Mouse (Mus musculus): ENCODE measurements around the gene Oasl2.
"Not testable (repeated sequence)": the region's sequence is repeated elsewhere in the genome, so short reads cannot be mapped to it uniquely, and the experiment has no call there.

The Oasl2 gene

DNA sequence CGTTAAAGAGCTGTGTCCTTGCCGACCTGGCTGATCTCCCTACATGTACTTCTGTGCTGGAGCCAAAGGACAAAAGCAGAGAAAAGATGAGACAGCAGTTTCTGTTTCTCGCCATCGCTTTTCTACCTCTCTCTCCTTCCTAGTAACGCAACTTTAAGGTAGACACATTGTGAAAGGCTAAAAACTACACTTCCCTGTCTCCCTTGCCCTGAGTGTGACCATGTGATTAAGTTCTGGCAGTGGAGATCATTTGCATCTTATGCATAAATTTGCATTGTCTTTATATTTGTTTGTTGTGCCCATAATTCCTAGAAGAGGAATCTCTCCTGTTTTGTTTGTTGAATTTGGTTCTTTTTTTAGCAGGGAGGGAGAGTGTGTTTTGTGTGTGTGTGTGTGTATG, 19.1 kb downstream of the Oasl2 start:
- no peak for DNase-seq (ENCODE audit: low read depth, low spot score)

DNA sequence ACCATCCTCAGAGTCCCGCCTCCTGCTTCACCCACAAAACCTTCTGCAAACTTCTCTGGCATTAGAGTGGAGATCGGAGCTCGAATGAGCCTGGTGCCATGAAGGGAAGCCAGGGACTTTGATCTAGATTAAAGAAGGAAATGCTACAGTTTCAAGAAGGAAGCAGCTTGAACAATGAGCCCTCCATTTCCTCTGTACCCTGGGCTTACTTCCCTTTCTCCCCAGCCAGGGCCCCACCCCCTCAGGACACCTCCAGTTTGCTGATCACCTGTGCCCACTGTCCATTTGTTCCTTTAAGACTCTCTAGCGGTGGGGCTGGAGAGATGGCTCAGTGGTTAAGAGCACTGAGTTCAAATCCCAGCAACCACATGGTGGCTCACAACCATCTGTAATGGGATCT, 20.0 kb downstream of the Oasl2 start:
- DNase-seq (ENCODE audit: low read depth, low spot score), result no peak

DNA sequence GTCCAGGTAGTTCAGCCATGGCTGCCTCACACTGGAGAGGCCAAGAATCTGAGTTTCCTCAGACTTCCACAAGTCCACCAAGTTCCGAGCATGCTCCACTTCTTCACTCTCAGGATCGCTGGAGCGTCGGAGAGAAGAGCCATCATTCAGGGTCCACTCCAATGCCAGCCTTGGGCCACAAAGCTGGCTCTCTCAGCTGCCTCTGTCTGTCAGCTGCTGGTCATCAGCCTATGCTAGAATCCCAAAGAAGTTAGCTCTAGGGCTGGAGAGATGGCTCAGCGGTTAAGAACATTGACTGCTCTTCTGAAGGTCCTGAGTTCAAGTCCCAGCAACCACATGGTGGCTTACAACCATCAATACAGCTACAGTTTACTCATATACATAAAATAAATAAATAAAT, 20.6 kb downstream of the Oasl2 start:
- not testable (repeated sequence) for DNase-seq (ENCODE audit: low read depth, low spot score)

DNA sequence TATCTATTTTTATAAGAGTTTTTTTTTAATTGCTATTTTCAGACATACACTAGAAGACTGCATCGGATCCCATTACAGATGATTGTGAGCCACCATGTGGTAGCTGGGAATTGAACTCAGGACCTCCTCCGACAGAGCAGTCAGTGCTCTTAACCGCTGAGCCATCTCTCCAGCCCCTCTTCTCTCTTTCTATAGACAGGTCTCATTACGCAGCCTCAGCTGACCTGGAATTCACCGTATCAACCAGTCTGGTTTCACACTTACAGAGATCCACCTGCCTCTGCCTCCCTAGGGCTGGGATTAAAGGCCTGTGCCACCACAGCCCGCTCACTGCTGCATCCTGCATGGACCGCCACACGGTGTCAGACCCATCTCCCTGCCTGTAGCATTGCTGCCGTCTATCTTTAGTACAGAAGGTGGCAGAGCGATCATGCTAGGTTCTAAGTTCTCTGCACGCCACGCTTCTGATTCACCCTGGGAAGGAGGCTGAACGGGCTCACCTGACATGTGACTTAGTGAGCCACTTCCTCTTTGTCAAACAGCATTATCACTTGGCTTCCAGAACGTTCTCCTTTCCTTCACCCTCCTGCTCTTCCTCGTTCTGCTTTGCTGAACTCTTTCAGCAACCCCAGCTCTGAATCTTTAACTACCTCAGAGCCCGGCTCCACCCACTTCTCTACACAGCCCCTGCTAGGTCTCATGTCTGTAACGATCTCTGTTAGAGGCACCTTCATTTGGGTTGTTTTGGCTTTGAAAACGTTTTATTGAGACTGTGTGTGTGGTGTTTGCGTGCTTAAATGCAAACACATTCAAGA, 25.0 kb downstream of the Oasl2 start:
- DNase-seq (ENCODE audit: low read depth, low spot score), result peak; percentile 89

DNA sequence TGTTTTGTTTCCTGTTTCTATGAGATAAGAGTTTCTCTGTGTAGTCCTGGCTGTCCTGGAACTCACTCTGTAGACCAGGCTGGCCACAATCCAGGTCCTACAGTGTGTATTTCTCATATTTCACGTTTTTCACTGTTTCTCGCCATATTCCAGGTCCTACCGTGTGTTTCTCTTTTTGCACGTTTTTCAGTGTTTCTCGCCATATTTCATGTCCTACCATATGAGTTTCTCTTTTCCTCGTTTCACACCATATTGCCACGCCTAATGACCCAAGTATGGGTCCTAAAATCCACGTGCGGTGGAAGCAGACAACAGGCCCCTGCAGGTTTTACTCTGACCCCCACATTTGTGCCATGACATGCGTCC, 25.6 kb downstream of the Oasl2 start:
- DNase-seq (ENCODE audit: low read depth, low spot score), result no peak

DNA sequence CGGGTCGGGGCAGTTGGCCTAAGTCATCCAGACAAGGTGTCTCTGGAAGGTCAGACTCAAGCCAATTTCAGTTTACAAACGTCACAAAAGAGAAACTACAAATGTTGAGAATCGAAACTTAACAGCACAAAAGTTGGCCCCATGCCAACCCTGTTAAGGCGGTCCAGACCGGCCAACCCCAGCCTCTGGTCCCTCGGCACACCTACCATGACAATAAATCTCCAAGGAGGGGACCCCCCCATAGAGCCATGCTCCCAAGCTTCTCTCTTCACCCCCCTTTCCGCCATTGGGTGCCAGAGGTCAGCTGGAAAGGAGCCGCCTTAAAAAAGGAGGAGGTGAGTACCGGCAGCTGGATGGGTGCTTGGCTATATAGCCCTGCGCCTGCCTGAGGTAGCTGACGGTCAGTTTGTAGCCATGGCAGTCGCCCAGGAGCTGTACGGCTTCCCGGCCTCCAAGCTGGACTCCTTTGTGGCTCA, 26.3 kb downstream of the Oasl2 start, which contains the start of gene Oasl1:
Oasl1 (plus strand) TSS at position 243 of the 476 bp plus-strand sequence.
- DNase-seq (ENCODE audit: low read depth, low spot score), result peak; percentile 71

DNA sequence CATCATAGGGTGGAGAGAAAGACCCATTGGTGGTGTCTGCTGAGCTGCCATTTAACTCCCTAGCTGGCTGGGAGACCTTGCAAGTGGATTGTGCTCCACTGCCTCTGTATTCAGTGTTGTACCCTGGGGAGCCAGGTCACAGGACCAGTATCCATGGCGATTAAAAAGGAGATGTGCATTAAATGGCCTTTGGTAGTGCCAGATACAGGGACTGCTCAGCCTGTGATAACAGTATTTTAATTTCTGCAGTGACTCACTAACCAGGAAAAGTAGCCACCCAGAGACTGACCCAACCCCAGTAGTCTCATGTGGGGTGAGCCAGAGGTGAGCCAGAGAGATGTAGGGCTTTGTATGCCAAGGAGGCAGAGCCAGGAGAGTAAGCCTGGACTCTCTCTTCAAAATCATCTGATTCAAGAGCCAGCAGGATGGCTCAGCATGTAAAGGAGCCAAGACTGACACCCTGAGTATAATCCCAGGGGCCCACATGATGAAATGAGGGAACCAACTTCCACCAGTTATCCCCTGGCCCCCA, 29.5 kb downstream of the Oasl2 start:
- no peak for DNase-seq (ENCODE audit: low read depth, low spot score)

DNA sequence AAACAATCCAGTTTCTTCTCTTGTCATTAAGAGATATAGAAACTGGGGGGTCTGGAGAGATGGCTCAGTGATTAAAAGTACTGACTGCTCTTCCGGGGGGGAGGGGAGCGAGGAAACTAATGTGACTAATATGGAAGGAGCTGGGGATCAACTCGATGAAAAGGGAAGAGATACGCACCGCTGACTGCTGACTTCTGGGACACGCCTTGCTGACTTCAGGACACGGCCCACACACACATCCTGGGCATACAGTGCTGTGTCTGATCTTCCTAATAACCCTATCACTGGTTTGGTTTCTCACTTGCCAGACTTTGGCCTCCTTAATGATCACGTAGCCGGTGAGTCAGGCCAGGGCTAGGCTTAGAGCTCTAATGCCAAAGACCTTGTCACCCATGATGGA, 30.0 kb downstream of the Oasl2 start:
- DNase-seq (ENCODE audit: low read depth, low spot score), result no peak

DNA sequence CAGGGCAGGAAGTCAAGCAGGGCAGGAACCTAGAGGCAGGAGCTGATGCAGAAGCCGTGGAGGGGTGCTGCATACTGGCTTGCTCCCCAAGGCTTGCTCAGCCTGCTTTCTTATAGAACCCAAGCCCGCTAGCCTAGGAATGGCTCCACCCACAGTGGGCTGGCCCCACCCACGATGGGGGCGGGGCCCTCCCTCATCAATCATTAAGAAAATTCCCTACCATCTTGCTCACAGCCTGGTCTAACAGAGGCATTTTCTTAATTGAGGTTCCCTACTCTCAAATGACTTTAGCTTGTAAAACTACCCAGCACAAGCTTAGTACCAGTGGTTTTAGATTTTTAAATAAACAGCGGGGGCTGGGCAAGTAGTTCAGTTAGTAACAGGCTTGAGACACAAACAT, 34.9 kb downstream of the Oasl2 start:
- no peak for DNase-seq (ENCODE audit: low read depth, low spot score)

DNA sequence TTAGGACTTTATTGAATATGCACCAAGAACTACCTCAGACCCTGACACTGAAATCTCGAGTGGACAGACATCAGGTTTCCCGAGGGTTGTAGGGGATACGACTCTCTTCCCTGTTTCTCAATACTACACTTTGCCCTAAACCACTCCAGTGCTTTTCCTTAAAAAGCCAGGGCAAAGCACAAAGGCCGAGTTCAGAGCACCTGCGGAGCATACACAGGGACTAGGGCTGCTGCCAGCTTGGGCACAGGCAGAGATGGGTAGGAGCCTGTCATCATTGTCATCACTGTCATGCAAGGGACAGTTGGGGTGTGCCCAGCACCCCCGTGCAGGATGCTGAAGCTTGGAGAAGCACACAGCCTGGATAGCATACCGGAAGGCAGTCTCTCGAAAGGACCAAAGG, 36.5 kb downstream of the Oasl2 start:
- DNase-seq (ENCODE audit: low read depth, low spot score), result no peak

DNA sequence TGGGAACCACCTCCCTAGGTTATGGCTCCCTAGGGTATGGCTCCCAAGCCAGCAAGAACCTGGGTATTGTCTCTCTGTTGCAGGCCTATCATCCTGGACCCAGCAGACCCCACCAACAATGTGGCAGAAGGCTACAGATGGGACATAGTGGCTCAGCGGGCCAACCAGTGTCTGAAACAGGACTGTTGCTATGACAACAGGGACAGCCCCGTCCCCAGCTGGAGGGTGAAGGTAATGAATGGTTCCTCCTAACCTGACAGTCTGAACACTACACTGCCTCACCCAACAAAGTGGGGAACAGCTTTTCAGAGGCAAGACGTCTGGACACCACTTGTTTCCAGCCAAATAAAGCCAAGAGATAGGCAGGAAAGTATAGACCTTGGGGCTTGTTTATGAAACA, 39.1 kb downstream of the Oasl2 start:
- no peak for DNase-seq (ENCODE audit: low read depth, low spot score)

DNA sequence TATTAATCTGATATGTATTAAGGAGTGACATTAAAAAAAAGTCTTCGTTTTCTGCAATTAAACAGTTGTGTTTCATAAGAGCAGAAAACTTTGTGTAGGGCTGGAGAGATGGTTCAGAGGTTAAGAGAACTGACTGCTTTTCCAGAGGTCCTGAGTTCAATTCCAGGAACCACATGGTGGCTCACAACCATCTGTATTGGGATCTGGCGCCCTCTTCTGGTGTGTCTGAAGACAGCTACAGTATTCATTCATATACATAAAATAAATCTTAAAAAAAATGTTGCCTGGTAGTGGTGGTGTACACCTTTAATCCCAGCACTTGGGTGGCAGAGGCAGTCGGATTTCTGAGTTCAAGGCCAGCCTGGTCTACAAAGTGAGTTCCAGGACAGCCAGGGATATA, 44.4 kb downstream of the Oasl2 start:
- DNase-seq (ENCODE audit: low read depth, low spot score), result not testable (repeated sequence)

DNA sequence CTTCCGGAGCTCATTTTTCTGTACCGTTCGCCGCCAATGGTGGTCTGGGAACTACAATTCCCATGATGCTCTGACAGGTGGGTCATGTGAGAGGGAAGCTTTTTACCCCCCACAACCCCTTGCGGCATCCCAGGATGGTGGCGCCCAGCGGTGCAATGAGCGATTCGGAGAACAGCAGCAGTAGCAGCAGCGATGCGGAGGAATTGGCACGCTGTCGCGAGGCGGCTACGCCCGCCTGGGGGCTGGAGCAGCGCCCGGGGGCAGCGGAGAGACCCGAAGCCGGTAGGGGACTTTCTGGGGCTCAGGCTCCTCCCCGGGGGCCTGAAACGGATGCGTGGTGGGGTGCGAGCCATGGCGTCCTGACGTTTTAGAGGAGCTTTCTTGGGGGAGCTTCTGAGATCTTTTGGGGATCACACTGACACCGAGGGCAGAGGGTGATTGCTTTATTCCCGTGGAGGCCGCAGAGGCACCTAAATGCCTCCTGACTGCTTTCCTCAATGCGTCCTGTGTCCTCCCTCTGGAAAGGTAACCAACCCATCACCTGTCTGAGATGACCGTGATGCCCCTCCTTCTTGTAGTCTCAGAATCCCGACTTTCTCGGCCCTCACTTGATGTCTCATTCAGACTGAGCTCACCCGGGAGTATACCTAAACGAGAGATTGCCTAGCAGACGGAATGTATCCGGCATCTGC, 45.5 kb downstream of the Oasl2 start, which contains the start of gene 2210016L21Rik:
2210016L21Rik (plus strand) TSS at position 85 of the 692 bp plus-strand sequence.
- peak; percentile 92 for DNase-seq (ENCODE audit: low read depth, low spot score)

DNA sequence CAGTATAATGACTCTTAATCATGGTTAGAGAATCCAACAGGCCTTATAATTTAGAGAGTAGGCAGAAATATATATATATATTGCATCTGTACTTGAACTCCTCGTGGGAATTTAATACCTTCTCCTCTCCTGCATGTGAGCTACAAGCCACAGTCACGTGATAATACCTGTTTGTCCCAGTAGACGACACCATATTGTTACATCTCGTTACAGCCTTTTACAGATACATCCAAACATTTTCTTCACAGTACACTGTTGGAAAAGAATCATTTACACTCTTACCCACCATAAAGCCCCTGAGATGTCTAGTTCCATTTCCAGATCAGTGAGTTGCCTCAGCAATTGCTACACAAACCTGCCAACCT, 46.0 kb downstream of the Oasl2 start:
- no peak for DNase-seq (ENCODE audit: low read depth, low spot score)

DNA sequence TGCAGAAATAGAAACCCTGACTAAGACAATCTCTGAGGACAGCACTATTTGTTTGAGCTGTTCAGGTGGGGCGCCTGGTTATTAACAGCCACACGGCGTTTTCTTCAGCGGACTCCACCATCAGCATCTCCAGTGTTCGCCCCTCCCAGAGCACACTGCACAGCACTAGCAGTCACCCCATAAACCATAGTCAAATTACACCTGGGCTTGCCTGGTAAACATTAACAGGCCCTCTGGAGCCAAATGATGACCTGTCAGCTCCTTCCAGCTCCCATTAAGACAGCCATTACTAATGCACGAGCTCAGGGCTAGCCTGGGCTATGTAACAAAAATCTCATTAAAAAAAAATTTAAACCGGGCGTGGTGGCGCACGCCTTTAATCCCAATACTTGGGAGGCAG, 48.3 kb downstream of the Oasl2 start:
- no peak for DNase-seq (ENCODE audit: low read depth, low spot score)

DNA sequence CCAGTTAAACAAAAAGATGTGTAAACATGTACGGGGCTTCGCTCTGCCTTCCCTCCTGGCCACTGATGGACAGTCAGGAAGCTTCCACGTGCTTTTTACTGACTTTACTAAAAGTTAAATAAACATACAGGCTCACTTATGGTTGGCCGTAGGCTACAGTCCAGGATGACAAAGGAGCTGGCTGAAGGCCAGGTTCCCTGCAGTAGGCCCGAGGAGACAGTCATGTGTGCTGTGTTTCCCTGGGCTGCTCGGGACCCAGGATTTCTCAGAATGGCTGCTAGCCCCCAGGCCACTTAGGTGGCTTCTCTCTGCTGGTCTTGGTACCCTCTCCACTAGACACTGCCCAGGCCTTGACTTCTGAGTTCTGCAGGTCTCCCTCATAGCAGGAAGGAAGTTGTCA, 52.2 kb downstream of the Oasl2 start:
- no peak for DNase-seq (ENCODE audit: low read depth, low spot score)

DNA sequence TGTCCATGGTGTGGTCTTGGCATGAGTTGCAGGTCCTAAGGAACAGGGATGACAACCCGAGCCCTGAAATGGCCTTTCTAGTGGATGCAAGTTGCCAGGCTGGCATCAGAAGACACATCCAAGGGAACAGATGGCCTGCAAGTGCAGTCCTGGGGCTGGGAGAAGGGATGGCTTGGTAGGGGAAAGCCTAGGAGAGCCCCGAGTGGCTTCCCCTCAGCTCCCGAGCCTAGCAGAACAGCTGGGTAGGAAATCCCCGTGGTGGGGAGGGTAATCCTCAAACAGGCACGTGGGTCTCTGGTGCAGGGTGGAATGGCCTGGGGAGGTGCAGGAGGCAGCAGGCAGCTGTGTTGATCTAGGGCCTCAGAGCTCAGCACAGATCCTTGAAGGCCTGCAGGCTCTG, 52.6 kb downstream of the Oasl2 start:
- no peak for DNase-seq (ENCODE audit: low read depth, low spot score)

DNA sequence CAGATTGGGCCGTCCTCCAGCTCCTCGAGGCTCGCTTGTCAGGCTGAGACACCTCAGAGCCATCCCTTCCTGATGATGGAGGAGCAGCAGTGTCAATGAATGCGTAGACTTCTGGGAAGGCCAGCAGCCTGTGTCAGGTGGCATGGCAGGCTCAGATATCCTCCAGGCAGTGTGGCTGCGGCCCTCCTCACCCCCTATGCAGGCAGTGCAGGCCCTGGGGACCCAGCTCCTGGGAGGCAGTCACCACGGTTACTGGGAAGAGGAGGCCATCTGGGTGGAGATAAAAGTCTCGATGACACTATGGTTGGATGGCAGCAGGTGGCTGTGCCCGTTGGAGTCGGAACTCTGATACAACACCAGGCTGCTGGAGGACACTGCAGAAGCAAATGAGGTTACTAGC, 53.1 kb downstream of the Oasl2 start:
- no peak for DNase-seq (ENCODE audit: low read depth, low spot score)

DNA sequence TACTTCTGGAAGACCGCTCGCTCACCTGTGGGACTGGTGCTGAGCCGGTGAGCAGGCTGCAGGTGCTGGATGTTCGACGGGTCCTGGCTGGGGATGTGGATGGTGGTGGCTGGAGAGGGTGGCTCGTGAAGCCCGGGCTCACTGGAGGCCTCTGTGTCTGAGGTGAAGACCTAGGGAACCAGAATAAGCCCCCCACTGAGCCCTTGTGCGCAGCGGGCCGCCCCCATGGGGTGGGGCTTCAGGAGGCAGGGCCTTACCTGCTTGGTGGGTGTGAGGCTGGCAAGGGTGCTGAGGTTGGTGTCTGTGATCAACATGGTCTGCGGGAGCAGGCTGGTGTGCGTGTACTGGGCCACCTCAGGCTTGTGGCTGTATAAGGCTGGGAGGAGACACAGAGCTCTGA, 53.9 kb downstream of the Oasl2 start:
- DNase-seq (ENCODE audit: low read depth, low spot score), result no peak

DNA sequence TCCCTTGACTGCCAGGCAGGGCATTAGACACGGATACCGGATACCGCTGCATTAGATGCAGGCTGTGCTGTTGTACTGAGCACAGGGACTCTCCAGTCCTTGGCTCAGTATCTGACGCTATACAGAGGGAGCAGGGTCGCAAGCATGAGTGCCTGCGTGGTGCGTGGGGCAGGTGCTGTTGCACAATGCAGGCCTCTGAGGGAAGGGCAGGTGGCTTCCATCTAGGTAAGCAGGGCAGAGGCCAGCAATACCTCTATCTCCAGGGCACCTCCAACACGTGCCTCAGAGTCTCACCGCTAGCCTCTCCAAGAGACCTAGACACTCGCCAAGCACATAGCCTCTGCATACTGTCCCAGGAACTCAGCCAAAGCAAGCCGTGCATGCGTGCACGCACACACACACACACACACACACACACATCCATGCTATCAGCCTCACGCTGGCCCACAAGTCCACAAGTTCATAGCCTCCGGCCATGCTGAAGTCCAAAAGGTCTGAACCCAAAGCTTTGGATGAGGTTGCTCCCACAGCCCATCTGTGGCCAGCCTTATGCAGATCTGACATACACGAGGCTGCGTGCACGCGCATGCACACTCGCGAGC, 54.6 kb downstream of the Oasl2 start:
- no peak for DNase-seq (ENCODE audit: low read depth, low spot score)

DNA sequence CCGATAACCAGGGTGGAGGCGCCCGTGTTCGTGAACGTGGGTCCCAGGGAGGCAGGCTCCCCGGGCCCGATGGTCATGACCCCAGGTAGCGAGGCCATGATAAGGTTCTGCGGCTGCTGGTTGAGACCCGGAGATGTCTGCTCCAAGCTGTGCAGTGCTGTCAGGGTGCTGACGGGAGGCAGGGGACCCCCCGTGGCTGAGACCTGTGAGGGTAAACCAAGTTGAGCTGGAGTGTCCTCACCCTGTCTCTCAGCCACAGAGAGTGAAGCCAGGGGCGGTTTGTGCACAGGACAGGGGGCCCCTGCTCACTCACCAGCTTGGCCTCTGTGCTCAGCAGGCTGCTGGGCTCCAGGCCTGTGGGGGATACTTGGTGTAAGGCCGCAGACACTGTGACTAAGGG, 56.6 kb downstream of the Oasl2 start:
- no peak for DNase-seq (ENCODE audit: low read depth, low spot score)

DNA sequence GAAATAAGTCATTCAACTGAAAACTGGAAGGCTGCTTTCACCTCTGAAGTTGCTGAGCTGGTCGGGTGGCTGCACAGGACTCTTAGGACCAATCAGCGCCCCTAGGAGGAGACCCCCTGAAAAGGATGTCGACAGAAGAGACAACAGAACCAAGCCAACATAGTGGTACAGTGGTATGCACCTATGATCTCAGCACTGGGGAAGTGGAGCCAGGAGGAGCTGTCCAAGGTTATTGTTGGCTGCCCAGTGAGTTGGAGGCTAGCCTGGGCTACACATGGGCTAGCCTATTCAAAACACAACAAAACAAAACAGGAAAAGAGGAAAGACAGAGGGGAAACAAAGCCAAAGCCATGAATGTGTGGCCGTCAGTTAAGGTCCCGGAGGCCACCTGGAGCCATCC, 61.3 kb downstream of the Oasl2 start:
- no peak for DNase-seq (ENCODE audit: low read depth, low spot score)
